Mouse (Mus musculus) forebrain, embryonic 11.5 days (tissue): ENCODE results near the gene Fam187b. TPM values are rescaled to one million over a fixed set of nuclear protein-coding genes. Genes with fewer than 3 reads are reported as not detected.
A peak's percentile ranks its signal among the peaks of the same experiment; 100 is the strongest.

Experiments
- ATAC-seq: fragments of 200-750 bp; cut with Nextera tagmentation; replicated peaks from 2 replicates; pipeline ENCODE4 v1.8.0; 2017; ENCODE audit warnings: moderate TSS enrichment; ENCODE audit not compliant: low FRiP score
- DNase-seq: peaks from one replicate; pipeline ENCODE4 v3.0.0-alpha.2; 2017; ENCODE audit warnings: low spot score
- H3K27ac ChIP-seq: fragments of 300-500 bp; sonication (generic); 2 replicates; pipeline ENCODE4 v1.5.1; 2014; ENCODE audit warnings: low read depth, low read length
- H3K27me3 ChIP-seq: fragments of 300-500 bp; sonication (generic); 2 replicates; pipeline ENCODE4 v1.6.1; 2014; ENCODE audit warnings: mild to moderate bottlenecking, low read length, mixed read lengths; ENCODE audit not compliant: control insufficient read depth, insufficient read depth
- H3K36me3 ChIP-seq: fragments of 300-500 bp; sonication (generic); 2 replicates; pipeline ENCODE4 v1.6.1; 2014; ENCODE audit warnings: mild to moderate bottlenecking, low read length, moderate library complexity, mixed read lengths; ENCODE audit not compliant: control insufficient read depth, insufficient read depth
- H3K4me1 ChIP-seq: fragments of 300-500 bp; sonication (generic); replicated peaks from 2 replicates; pipeline ENCODE4 v1.6.1; 2014; ENCODE audit warnings: low read length, mixed read lengths; ENCODE audit not compliant: control insufficient read depth, insufficient read depth
- H3K4me2 ChIP-seq: fragments of 300-500 bp; sonication (generic); 2 replicates; pipeline ENCODE4 v1.6.1; 2014; ENCODE audit warnings: low read depth, mild to moderate bottlenecking, low read length, moderate library complexity, mixed read lengths; ENCODE audit not compliant: severe bottlenecking
- H3K4me3 ChIP-seq: fragments of 300-500 bp; sonication (generic); 2 replicates; pipeline ENCODE4 v1.5.1; 2014; ENCODE audit warnings: low read depth, low read length
- H3K9ac ChIP-seq: fragments of 300-500 bp; sonication (generic); 2 replicates; pipeline ENCODE4 v1.6.1; 2014; ENCODE audit warnings: low read length
- H3K9me3 ChIP-seq: fragments of 300-500 bp; sonication (generic); 2 replicates; pipeline ENCODE4 v1.6.1; 2016; ENCODE audit warnings: low read length, mixed read lengths; ENCODE audit not compliant: control insufficient read depth
- WGBS: fragments of 180-500 bp; shearing (Covaris S2); extraction: QIAGEN DNeasy Blood & Tissue Kit; methylation state at CpG from one replicate; pipeline ENCODE4 v1.1.7; 2014; 5-methylcytosine and 5-hydroxymethylcytosine counted together
- polyA plus RNA-seq: library from polyadenylated mRNA; unstranded; fragments of >200 nt; fragmentation: Nextera tagmentation; extraction: Ambion mirVana; gene quantifications from 2 replicates; pipeline ENCODE4 v1.2.1, GENCODE M21; 2014

The Fam187b gene
- polyA plus RNA-seq, 1 experiment from 2014 or later, result 1.3 TPM

- 73% methylated on average over 14 of the region's 14 CpGs for WGBS
- H3K9ac ChIP-seq, result no peak overlapping the region
- H3K36me3 ChIP-seq, result no peaks in the 10 kb centered on the region; the same call in 1 of the 2 replicates
- no peaks in the 10 kb centered on the region for H3K9me3 ChIP-seq
- DNase-seq (no peak), ATAC-seq (no peak)
- no peak overlapping the region for H3K4me2 ChIP-seq
- H3K27ac ChIP-seq, result no peak overlapping the region
- no peaks in the 10 kb centered on the region for H3K4me1 ChIP-seq
- H3K4me3 ChIP-seq, result no peak overlapping the region
- no peaks in the 10 kb centered on the region for H3K27me3 ChIP-seq
Observed at GRCm38 (mm10) chr7:30965677-30966076, 7.9 kb upstream of the Fam187b start.

GRCm38 (mm10) chr7:30966657-30967056 lies 6.9 kb upstream of the Fam187b start:
- no peak for ATAC-seq
- Histone ChIP-seq H3K9ac (no peak overlapping the region), H3K4me2 (no peak overlapping the region), H3K4me3 (no peak overlapping the region), H3K27ac (no peak overlapping the region), H3K9me3 (no peaks in the 10 kb centered on the region), H3K36me3 (no peaks in the 10 kb centered on the region; the same call in 1 of the 2 replicates), H3K27me3 (no peaks in the 10 kb centered on the region), H3K4me1 (no peaks in the 10 kb centered on the region)
- DNase-seq, result no peak
- 85% methylated on average over 3 of the region's 3 CpGs for WGBS

GRCm38 (mm10) chr7:30968611-30969010 lies 5.0 kb upstream of the Fam187b start:
- 93% methylated on average over 8 of the region's 8 CpGs for WGBS

GRCm38 (mm10) chr7:30969174-30969573 lies 4.4 kb upstream of the Fam187b start:
- WGBS, result 91% methylated on average over 4 of the region's 4 CpGs
- DNase-seq (no peak), ATAC-seq (no peak)
- Histone ChIP-seq H3K4me2 (no peak overlapping the region), H3K4me1 (peaks cover 4% of the 10 kb centered on the region; the same call in 1 of the 2 replicates), H3K27ac (no peak overlapping the region), H3K9me3 (no peaks in the 10 kb centered on the region), H3K9ac (no peak overlapping the region), H3K27me3 (no peaks in the 10 kb centered on the region; the same call in 1 of the 2 replicates), H3K4me3 (no peak overlapping the region), H3K36me3 (no peaks in the 10 kb centered on the region; the same call in 1 of the 2 replicates)

More at GRCm38 (mm10) chr7:30968611-30969010, 5.0 kb upstream of the Fam187b start:
- no peak overlapping the region for H3K4me3 ChIP-seq
- H3K36me3 ChIP-seq, result no peaks in the 10 kb centered on the region; the same call in 1 of the 2 replicates
- ATAC-seq (no peak), DNase-seq (no peak)
- H3K4me2 ChIP-seq, result no peak overlapping the region
- no peak overlapping the region for H3K27ac ChIP-seq
- H3K27me3 ChIP-seq, result no peaks in the 10 kb centered on the region; the same call in 1 of the 2 replicates
- peaks cover 4% of the 10 kb centered on the region; the same call in 1 of the 2 replicates for H3K4me1 ChIP-seq
- H3K9ac ChIP-seq, result no peak overlapping the region
- H3K9me3 ChIP-seq, result no peaks in the 10 kb centered on the region

- no peak overlapping the region for H3K9ac ChIP-seq
- no peak overlapping the region for H3K27ac ChIP-seq
- H3K36me3 ChIP-seq, result no peaks in the 10 kb centered on the region; the same call in 1 of the 2 replicates
- no peaks in the 10 kb centered on the region for H3K9me3 ChIP-seq
- ATAC-seq (no peak), DNase-seq (no peak)
- H3K4me3 ChIP-seq, result peak overlapping the region; percentile 48
- H3K4me2 ChIP-seq, result peak overlapping the region; percentile 78
- peaks cover 4% of the 10 kb centered on the region; the same call in 1 of the 2 replicates for H3K4me1 ChIP-seq
- 92% methylated on average over 15 of the region's 15 CpGs for WGBS
- H3K27me3 ChIP-seq, result no peaks in the 10 kb centered on the region; the same call in 1 of the 2 replicates
Observed at GRCm38 (mm10) chr7:30971901-30972300, 1.7 kb upstream of the Fam187b start.

- peak overlapping the region; percentile 48 for H3K4me3 ChIP-seq
- H3K27ac ChIP-seq, result no peak overlapping the region
- peak overlapping the region; percentile 67 for H3K9ac ChIP-seq
- H3K36me3 ChIP-seq, result no peaks in the 10 kb centered on the region; the same call in 1 of the 2 replicates
- H3K4me2 ChIP-seq, result peak overlapping the region; percentile 78
- H3K4me1 ChIP-seq, result peaks cover 4% of the 10 kb centered on the region; the same call in 1 of the 2 replicates
- 2% methylated on average over 41 of the region's 41 CpGs for WGBS
- no peaks in the 10 kb centered on the region for H3K9me3 ChIP-seq
- ATAC-seq (peak; percentile 63), DNase-seq (no peak)
- no peaks in the 10 kb centered on the region; the same call in 1 of the 2 replicates for H3K27me3 ChIP-seq
Observed at GRCm38 (mm10) chr7:30972426-30973250, 952 bp upstream of the Fam187b start.

- no peak within 1 kb of the TSS for H3K27ac ChIP-seq
- H3K4me2 ChIP-seq, result peak within 1 kb of the TSS; percentile 78
- peaks cover 4% of the 10 kb centered on the region; the same call in 1 of the 2 replicates for H3K4me1 ChIP-seq
- ATAC-seq (peak; percentile 78), DNase-seq (peak; percentile 81)
- H3K9me3 ChIP-seq, result no peaks in the 10 kb centered on the region
- H3K4me3 ChIP-seq, result peak within 1 kb of the TSS; percentile 48
- H3K9ac ChIP-seq, result peak within 1 kb of the TSS; percentile 67
- 0% methylated on average over 19 of the region's 19 CpGs for WGBS
- no peaks in the 10 kb centered on the region; the same call in 1 of the 2 replicates for H3K36me3 ChIP-seq
- no peaks in the 10 kb centered on the region; the same call in 1 of the 2 replicates for H3K27me3 ChIP-seq
Observed at GRCm38 (mm10) chr7:30973251-30973500, 414 bp upstream of the Fam187b start, which contains the start of gene Lsr. Gene Lsr (minus strand): TSS chr7:30973464.

- DNase-seq (no peak), ATAC-seq (no peak)
- H3K27ac ChIP-seq, result no peak overlapping the region
- no peaks in the 10 kb centered on the region for H3K9me3 ChIP-seq
- no peak overlapping the region for H3K9ac ChIP-seq
- no peaks in the 10 kb centered on the region for H3K4me1 ChIP-seq
- no peak overlapping the region for H3K4me3 ChIP-seq
- WGBS, result 87% methylated on average over 4 of the region's 4 CpGs
- H3K36me3 ChIP-seq, result no peaks in the 10 kb centered on the region
- H3K27me3 ChIP-seq, result no peaks in the 10 kb centered on the region
- H3K4me2 ChIP-seq, result no peak overlapping the region
Observed at GRCm38 (mm10) chr7:30981703-30982102, 8.1 kb downstream of the Fam187b start.
